Mouse (Mus musculus) heart, postnatal 0 days (tissue): Measurements from ENCODE around the gene 1700017D01Rik.
"Not testable (repeated sequence)": the region's sequence is repeated elsewhere in the genome, so short reads cannot be mapped to it uniquely, and the experiment has no call there.

Experiments
- CTCF ChIP-seq: IDR thresholded peaks from 2 replicates; pipeline ENCODE4 v1.5.1; 2016; ENCODE audit warnings: antibody characterized with exemption, control low read depth, low read depth
- EP300 ChIP-seq: IDR thresholded peaks from 2 replicates; pipeline ENCODE4 v1.6.1; 2016; ENCODE audit warnings: antibody characterized with exemption, low read depth

GRCm38 (mm10) chr19:11055700-11056099 is 75.0 kb downstream of the 1700017D01Rik start:
- TF ChIP-seq CTCF, EP300: not testable (repeated sequence)
